Mouse (Mus musculus) heart, postnatal 14 days (tissue): ENCODE data around the gene Mkrn3. TPM values are rescaled to one million over a fixed set of nuclear protein-coding genes. Genes with fewer than 3 reads are reported as not detected.

Experiments used
- DNase-seq, 2 experiments: peaks; one replicate each; pipeline ENCODE4 v3.0.0; 2021 to 2022
- intact Hi-C: fragments of 180-260 bp; cut with DNase I; formaldehyde crosslinking; loops from one replicate; pipeline ENCODE4 v1.15.1; 2025
- total RNA-seq, 2 experiments: library from RNA; stranded (reverse); gene quantifications; 2 replicates each; pipeline ENCODE4 v1.2.3; 2021

The Mkrn3 gene
- total RNA-seq, 2 experiments from 2014 or later = 0.32 to 0.60 TPM

GRCm38 (mm10) chr7:62382391-62382790, 37.5 kb downstream of the Mkrn3 start:
- intact Hi-C loops = loop anchor here (1.0 to 10.0 kb wide), 2 partner anchors 155 to 1898 kb away; no protein-coding TSS in a partner anchor
- peak in 1 of 2 experiments; percentile 48 for DNase-seq

DNA sequence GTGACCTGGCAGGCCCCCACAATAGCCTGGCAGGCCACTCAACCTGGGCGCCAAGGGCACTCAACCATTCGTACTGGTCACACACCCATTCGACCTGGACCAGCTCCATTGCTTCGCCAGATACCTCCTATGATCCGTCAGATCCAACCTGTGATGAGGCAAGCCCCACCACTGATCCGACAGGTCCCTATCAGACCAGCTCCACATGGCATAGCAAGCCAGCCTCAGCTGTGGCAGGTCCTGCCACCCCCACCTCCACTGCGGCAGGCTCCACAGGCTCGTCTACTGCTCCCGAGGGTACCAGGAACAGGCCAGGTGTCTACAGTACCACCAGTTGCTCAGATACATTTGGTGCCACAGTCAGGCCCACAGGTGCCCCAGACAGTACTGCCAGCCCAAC, 41.4 kb downstream of the Mkrn3 start:
- no peak for DNase-seq
- intact Hi-C loops = no loop called here

DNA sequence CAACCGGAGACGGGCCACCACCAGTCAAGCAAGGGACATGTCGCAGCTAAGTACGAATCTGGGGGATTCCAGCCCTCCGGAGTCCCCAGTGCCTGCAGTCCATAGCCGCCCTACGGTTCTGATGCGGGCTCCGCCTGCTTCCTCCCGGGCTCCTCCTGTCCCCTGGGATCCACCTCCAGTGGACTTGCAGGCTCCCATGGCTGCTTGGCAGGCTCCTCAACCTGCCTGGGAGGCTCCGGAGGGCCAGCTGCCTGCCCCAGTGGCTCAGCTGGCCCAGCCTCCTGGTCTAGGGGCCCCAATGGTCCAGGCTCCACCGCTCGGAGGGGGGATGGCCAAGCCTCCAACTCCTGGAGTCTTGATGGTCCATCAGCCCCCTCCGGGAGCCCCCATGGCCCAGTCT, 42.6 kb downstream of the Mkrn3 start:
- DNase-seq = peak in 1 of 2 experiments; percentile 7

DNA sequence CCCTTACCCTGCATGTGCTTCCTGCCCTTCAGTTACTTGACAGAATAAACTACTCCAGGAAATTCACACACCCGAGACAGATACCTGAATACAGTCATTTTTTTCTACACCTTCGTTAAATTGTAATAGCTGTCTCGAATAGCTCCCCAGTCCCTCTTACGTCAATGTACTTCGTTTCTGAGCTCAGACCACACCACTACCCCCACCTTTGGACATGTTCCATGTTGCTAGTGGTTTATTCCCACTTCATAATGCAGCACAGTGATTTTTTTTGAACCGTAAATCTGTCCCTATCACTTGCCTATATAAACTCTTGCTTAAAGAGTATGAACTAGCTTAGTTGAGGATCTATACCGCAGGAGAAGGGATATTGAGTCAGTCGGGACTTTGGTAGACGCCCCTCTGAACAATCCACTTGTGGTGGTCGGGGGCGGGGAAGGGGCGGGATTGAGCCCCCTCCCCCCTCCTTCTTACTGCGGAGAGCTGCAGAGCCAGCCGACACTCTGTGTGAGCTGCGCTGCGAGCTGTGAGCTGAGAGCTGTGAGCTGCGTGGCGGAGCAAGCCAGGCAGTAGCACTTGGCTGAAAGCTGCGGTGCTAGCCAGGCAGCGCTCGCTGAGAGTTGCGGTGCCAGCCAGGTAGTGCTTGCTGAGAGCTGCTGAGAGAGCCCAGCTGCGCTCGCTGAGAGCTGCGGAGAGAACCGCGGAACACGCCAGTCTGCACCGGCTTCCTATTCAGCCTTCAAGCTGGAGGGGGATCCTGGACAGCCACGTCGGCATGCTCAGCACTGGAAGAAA, 43.2 kb downstream of the Mkrn3 start, which contains the start of gene Magel2:
Magel2 (plus strand) TSS at position 501 of the 795 bp plus-strand sequence.
- intact Hi-C loops = no loop called here
- DNase-seq = no peak

More for the DNA sequence above, 42.6 kb downstream of the Mkrn3 start:
- intact Hi-C loops = no loop called here

DNA sequence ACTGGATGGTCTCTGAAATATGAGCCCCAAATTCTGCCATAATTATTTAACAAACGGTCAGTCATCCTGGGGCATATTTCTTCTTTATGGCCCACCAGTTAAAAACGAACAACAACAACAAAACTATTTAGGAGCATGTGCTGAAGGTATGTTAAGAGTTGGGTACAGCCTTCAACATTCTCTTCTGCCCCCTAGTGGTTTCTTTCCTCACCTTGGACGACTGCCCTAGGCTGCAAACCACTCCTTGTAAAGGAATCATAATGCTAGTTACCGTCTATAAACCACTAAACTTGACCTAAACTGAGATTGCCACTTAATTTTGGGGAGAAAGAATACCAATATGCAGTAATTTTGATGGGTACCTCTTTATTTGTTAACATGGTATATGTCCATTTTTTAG, 44.3 kb downstream of the Mkrn3 start:
- DNase-seq = peak in 1 of 2 experiments; percentile 18
- intact Hi-C loops = no loop called here

Other genes starting within 250 kb of the Mkrn3 start
- gene Ndn, start 73.6 kb downstream of the Mkrn3 start, total RNA-seq = 1 to 10 TPM; 7.6 to 8.9 TPM
- not detected for gene Magel2, start 43.1 kb downstream of the Mkrn3 start, total RNA-seq
- gene Peg12, start 44.4 kb upstream of the Mkrn3 start, total RNA-seq = 1 to 10 TPM; 1.8 to 2.3 TPM